Mouse (Mus musculus): ENCODE results near the gene Sfxn2.
A peak's percentile ranks its signal among the peaks of the same experiment; 100 is the strongest.

GRCm38 (mm10) chr19:46598720-46599252 lies 25.6 kb downstream of the Sfxn2 start, which contains the start of gene Wbp1l:
- TF ChIP-seq CTCF (IDR thresholded peaks at IDR 0.05) = no peak
- TF ChIP-seq EP300 (IDR thresholded peaks at IDR 0.05) = peak; percentile 75

Data from lung, postnatal 0 days (tissue).